ENCODE assay signal across 8 mouse cellular contexts in genomic region chrX:71493279-71493656, GRCm38 (mm10). TPM values are rescaled to one million over a fixed set of nuclear protein-coding genes. Genes with fewer than 3 reads are reported as not detected.
A peak's percentile ranks its signal among the peaks of the same experiment; 100 is the strongest.
DNase-seq lines count a peak whose midpoint lies in the region; ATAC-seq and TF ChIP-seq lines count a peak whose summit lies in the region.

No protein-coding gene starts in this region.

- no peak overlapping the region for H3K27ac ChIP-seq in spleen, adult 2 months (ENCODE audit: insufficient read depth, low read length)
- peak overlapping the region; percentile 56 for H3K27ac ChIP-seq in embryonic facial prominence, embryonic 11.5 days (replicated peaks; ENCODE audit: low read depth, low read length)
- H3K27ac ChIP-seq in heart, embryonic 11.5 days (ENCODE audit: low read depth, low read length) = peak overlapping the region; percentile 85
- H3K27ac ChIP-seq in kidney, postnatal 0 days = peak overlapping the region; percentile 93
- peak overlapping the region; percentile 73; the same call in 1 of the 2 replicates for H3K27ac ChIP-seq in liver, embryonic 11.5 days (ENCODE audit: low read depth, low read length)
- peak overlapping the region; percentile 88 for H3K27ac ChIP-seq in midbrain, postnatal 0 days (ENCODE audit: low read depth, low read length)

- H3K36me3 ChIP-seq in spleen, adult 2 months (ENCODE audit: control insufficient read depth, insufficient read depth, low read length) = no peaks in the 10 kb centered on the region
- H3K36me3 ChIP-seq in embryonic facial prominence, embryonic 11.5 days (replicated peaks; ENCODE audit: control insufficient read depth, insufficient read depth, low read depth, low read length) = no peaks in the 10 kb centered on the region
- no peaks in the 10 kb centered on the region for H3K36me3 ChIP-seq in heart, embryonic 11.5 days (ENCODE audit: control insufficient read depth, insufficient read depth, low read length)
- no peaks in the 10 kb centered on the region for H3K36me3 ChIP-seq in kidney, postnatal 0 days (ENCODE audit: insufficient read depth, low read length)
- H3K36me3 ChIP-seq in liver, embryonic 11.5 days (ENCODE audit: control insufficient read depth, insufficient read depth, low read length) = no peaks in the 10 kb centered on the region
- no peaks in the 10 kb centered on the region for H3K36me3 ChIP-seq in midbrain, postnatal 0 days (ENCODE audit: insufficient read depth, low read length)

- H3K4me3 ChIP-seq in spleen, adult 2 months (ENCODE audit: extremely low read depth, insufficient read depth, insufficient read length) = peak overlapping the region; percentile 76; the same call in 1 of the 2 replicates
- H3K4me3 ChIP-seq in embryonic facial prominence, embryonic 11.5 days (ENCODE audit: low read depth, low read length) = peak overlapping the region; percentile 36
- peak overlapping the region; percentile 62 for H3K4me3 ChIP-seq in heart, embryonic 11.5 days (ENCODE audit: low read depth, low read length)
- H3K4me3 ChIP-seq in kidney, postnatal 0 days (replicated peaks; ENCODE audit: low read depth, low read length) = peak overlapping the region; percentile 60
- peak overlapping the region; percentile 64 for H3K4me3 ChIP-seq in liver, embryonic 11.5 days (ENCODE audit: low read depth, low read length)
- H3K4me3 ChIP-seq in midbrain, postnatal 0 days (ENCODE audit: low read depth, low read length) = peak overlapping the region; percentile 47

- H3K9me3 ChIP-seq in embryonic facial prominence, embryonic 11.5 days (replicated peaks; ENCODE audit: control insufficient read depth, low read length) = no peaks in the 10 kb centered on the region
- H3K9me3 ChIP-seq in heart, embryonic 11.5 days (replicated peaks; ENCODE audit: control insufficient read depth, low read length) = no peaks in the 10 kb centered on the region
- no peaks in the 10 kb centered on the region for H3K9me3 ChIP-seq in kidney, postnatal 0 days (replicated peaks; ENCODE audit: low read length)
- no peaks in the 10 kb centered on the region for H3K9me3 ChIP-seq in liver, embryonic 11.5 days (ENCODE audit: control insufficient read depth, low read length)
- no peaks in the 10 kb centered on the region for H3K9me3 ChIP-seq in midbrain, postnatal 0 days (ENCODE audit: low read length)

- peak; percentile 41; the same call in 1 of the 2 replicates for ATAC-seq in embryonic facial prominence, embryonic 11.5 days (replicated peaks; ENCODE audit: insufficient number of reproducible peaks, low FRiP score, low TSS enrichment, low read depth)
- ATAC-seq in heart, embryonic 11.5 days (replicated peaks; ENCODE audit: insufficient number of reproducible peaks, low FRiP score, low TSS enrichment) = no peak
- peak; percentile 36 for ATAC-seq in kidney, postnatal 0 days (replicated peaks; ENCODE audit: low FRiP score, low read depth)
- ATAC-seq in liver, embryonic 11.5 days (replicated peaks; ENCODE audit: low FRiP score) = peak; percentile 12; the same call in 1 of the 2 replicates
- peak; percentile 63 for ATAC-seq in midbrain, postnatal 0 days (ENCODE audit: low FRiP score)

- no peak for TF ChIP-seq POLR2A in spleen, adult 2 months (IDR thresholded peaks at IDR 0.05; ENCODE audit: low read depth, low read length)

- WGBS in spleen, adult 2 months = 34% methylated on average over 9 of the region's 9 CpGs
- WGBS in embryonic facial prominence, embryonic 11.5 days = 20% methylated on average over 9 of the region's 9 CpGs
- 15% methylated on average over 9 of the region's 9 CpGs for WGBS in heart, embryonic 11.5 days (ENCODE audit: insufficient replicate concordance)
- WGBS in kidney, postnatal 0 days = 26% methylated on average over 9 of the region's 9 CpGs
- 14% methylated on average over 9 of the region's 9 CpGs for WGBS in liver, embryonic 11.5 days
- 23% methylated on average over 9 of the region's 9 CpGs for WGBS in midbrain, postnatal 0 days

- peak in 1 of 2 experiments; percentile 2 for DNase-seq in spleen, adult 2 months (ENCODE audit: low read depth in 1 of 2, low spot score in 2 of 2)
- DNase-seq in spleen, postnatal 36 days (ENCODE audit: low spot score in 2 of 2) = no peak
- peak; percentile 49 for DNase-seq in embryonic facial prominence, embryonic 11.5 days (ENCODE audit: low spot score)
- DNase-seq in kidney, postnatal 0 days (ENCODE audit: low spot score) = peak; percentile 68
- DNase-seq in liver, embryonic 11.5 days (ENCODE audit: low spot score) = peak; percentile 40
- DNase-seq in midbrain, postnatal 0 days (ENCODE audit: low spot score) = peak; percentile 63
- peak; percentile 18 for DNase-seq in thymus, postnatal 0 days (ENCODE audit: low spot score)

- H3K4me1 ChIP-seq in spleen, adult 2 months (ENCODE audit: control insufficient read depth, insufficient read depth, insufficient read length) = no peaks in the 10 kb centered on the region
- H3K4me1 ChIP-seq in embryonic facial prominence, embryonic 11.5 days (ENCODE audit: control insufficient read depth, insufficient read depth, low read length) = no peaks in the 10 kb centered on the region
- H3K4me1 ChIP-seq in heart, embryonic 11.5 days (ENCODE audit: control insufficient read depth, insufficient read depth, low read length) = no peaks in the 10 kb centered on the region
- H3K4me1 ChIP-seq in kidney, postnatal 0 days (replicated peaks; ENCODE audit: insufficient read depth, low read length) = peaks cover 4% of the 10 kb centered on the region; the same call in 1 of the 2 replicates
- peaks cover 3% of the 10 kb centered on the region for H3K4me1 ChIP-seq in liver, embryonic 11.5 days (replicated peaks; ENCODE audit: control insufficient read depth, insufficient read depth, low read length)
- no peaks in the 10 kb centered on the region for H3K4me1 ChIP-seq in midbrain, postnatal 0 days (ENCODE audit: insufficient read depth, low read length)

- peak overlapping the region; percentile 61 for H3K4me2 ChIP-seq in embryonic facial prominence, embryonic 11.5 days (ENCODE audit: low read depth, low read length)
- peak overlapping the region; percentile 74 for H3K4me2 ChIP-seq in heart, embryonic 11.5 days
- peak overlapping the region; percentile 64 for H3K4me2 ChIP-seq in kidney, postnatal 0 days (ENCODE audit: low read length)
- H3K4me2 ChIP-seq in liver, embryonic 11.5 days = peak overlapping the region; percentile 76
- peak overlapping the region; percentile 62 for H3K4me2 ChIP-seq in midbrain, postnatal 0 days (ENCODE audit: low read depth, low read length, poor library complexity, severe bottlenecking)

- TF ChIP-seq CTCF in spleen, adult 2 months (IDR thresholded peaks at IDR 0.05; ENCODE audit: extremely low read depth, insufficient read depth, insufficient read length, insufficient replicate concordance) = no peak
- TF ChIP-seq CTCF in kidney, postnatal 0 days (IDR thresholded peaks at IDR 0.05; ENCODE audit: low read depth) = peak; percentile 39
- TF ChIP-seq CTCF in midbrain, postnatal 0 days (IDR thresholded peaks at IDR 0.05) = peak; percentile 14; the same call in 1 of the 2 replicates

- no peaks in the 10 kb centered on the region for H3K27me3 ChIP-seq in spleen, adult 2 months (ENCODE audit: control insufficient read depth, insufficient read depth, low read length)
- H3K27me3 ChIP-seq in embryonic facial prominence, embryonic 11.5 days (ENCODE audit: control insufficient read depth, insufficient read depth, low read length) = no peaks in the 10 kb centered on the region
- peaks cover 2% of the 10 kb centered on the region; the same call in 1 of the 2 replicates for H3K27me3 ChIP-seq in heart, embryonic 11.5 days (ENCODE audit: control insufficient read depth, insufficient read depth, low read length)
- H3K27me3 ChIP-seq in kidney, postnatal 0 days (ENCODE audit: insufficient read depth, low read length) = no peaks in the 10 kb centered on the region
- peaks cover 7% of the 10 kb centered on the region for H3K27me3 ChIP-seq in liver, embryonic 11.5 days (replicated peaks; ENCODE audit: control insufficient read depth, insufficient read depth, low read length)
- no peaks in the 10 kb centered on the region for H3K27me3 ChIP-seq in midbrain, postnatal 0 days (ENCODE audit: insufficient read depth, low read length)

- H3K9ac ChIP-seq in embryonic facial prominence, embryonic 11.5 days (replicated peaks; ENCODE audit: low read length) = peak overlapping the region; percentile 51
- H3K9ac ChIP-seq in heart, embryonic 11.5 days (ENCODE audit: low read depth, low read length) = peak overlapping the region; percentile 75
- H3K9ac ChIP-seq in kidney, postnatal 0 days (ENCODE audit: low read depth, low read length) = peak overlapping the region; percentile 53
- peak overlapping the region; percentile 77 for H3K9ac ChIP-seq in liver, embryonic 11.5 days (ENCODE audit: low read depth, low read length)
- H3K9ac ChIP-seq in midbrain, postnatal 0 days (replicated peaks; ENCODE audit: low read length, poor library complexity, severe bottlenecking) = peak overlapping the region; percentile 64

RNA-seq across cellular contexts. Expression of gene Cd99l2, which starts 0.6 kb away (rescaled TPM):
- polyA plus RNA-seq in spleen, adult 2 months (2012; rRNA removed) = 3.6 and 3.8 TPM in 2 replicates
- 25.9 and 28.9 TPM in 2 replicates for polyA plus RNA-seq in embryonic facial prominence, embryonic 11.5 days (2014; fragmentation: Nextera tagmentation; extraction: Ambion mirVana)
- polyA plus RNA-seq in heart, embryonic 11.5 days (2014; fragmentation: Nextera tagmentation; extraction: Ambion mirVana) = 21.7 and 31.4 TPM in 2 replicates
- polyA plus RNA-seq in kidney, postnatal 0 days (2015; fragmentation: Nextera tagmentation; extraction: Ambion mirVana) = 22.2 and 24.7 TPM in 2 replicates
- 17.2 and 19.0 TPM in 2 replicates for polyA plus RNA-seq in liver, embryonic 11.5 days (2014; fragmentation: Nextera tagmentation; extraction: Ambion mirVana)
- total RNA-seq in midbrain, postnatal 0 days (2014; rRNA removed) = 85.6 and 105 TPM in 2 replicates
- 74.3 and 74.8 TPM in 2 replicates for polyA plus RNA-seq in midbrain, postnatal 0 days (2015; fragmentation: Nextera tagmentation; extraction: Ambion mirVana)
- 10.7 and 11.2 TPM in 2 replicates for polyA plus RNA-seq in thymus, postnatal 0 days (2015; fragmentation: Nextera tagmentation; extraction: Ambion mirVana)

Comparison
In these comparisons a context has a peak if more than half of its experiments do, and no peak if none do; other contexts are left out.
1. DNase-seq: peak in embryonic facial prominence, embryonic 11.5 days (single experiment), kidney, postnatal 0 days (single experiment), liver, embryonic 11.5 days (single experiment), midbrain, postnatal 0 days (single experiment) and thymus, postnatal 0 days (single experiment); none in spleen, postnatal 36 days (0 of 2).
2. Peak in every context shown above with its lines, with median percentiles within 50 percentile points of each other: H3K4me3 ChIP-seq, H3K4me2 ChIP-seq and H3K9ac ChIP-seq.